Mouse (Mus musculus): ENCODE data around the gene Dtd2. TPM values are rescaled to one million over a fixed set of nuclear protein-coding genes. Genes with fewer than 3 reads are reported as not detected.

The Dtd2 gene
- total and polyA plus RNA-seq, 3 experiments: 15.5 to 22.4 TPM; not detected in 1

DNA sequence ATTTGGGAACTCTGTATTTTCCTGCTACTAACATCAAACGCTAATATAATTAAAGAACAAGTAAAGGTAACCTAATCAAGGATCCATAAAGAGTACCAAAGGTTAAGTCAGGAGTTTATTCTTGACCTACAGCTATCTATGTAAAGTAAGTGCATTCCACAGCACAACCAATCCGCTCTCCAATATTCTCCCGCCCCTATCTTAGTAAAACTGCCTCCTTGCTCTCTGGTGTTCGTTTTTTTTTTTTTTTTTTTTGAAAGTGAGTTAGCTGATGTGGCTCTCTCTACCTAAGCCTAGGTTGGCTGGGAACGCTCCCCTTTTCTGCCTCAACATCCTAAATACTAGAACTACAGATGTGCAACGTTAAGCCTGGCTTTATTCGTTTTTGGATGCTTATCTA lies 36.4 kb downstream of the Dtd2 start:
- no peaks in the 10 kb centered on the region for H3K27me3 ChIP-seq (ENCODE audit: control insufficient read depth in 1 of 2, insufficient read depth in 2 of 2, low read length in 2 of 2)
- peaks cover 6 to 12% of the 10 kb centered on the region in 2 experiments for H3K4me1 ChIP-seq (ENCODE audit: control insufficient read depth in 1 of 2, insufficient read depth in 2 of 2, low read length in 2 of 2)
- H3K4me3 ChIP-seq (ENCODE audit: control insufficient read depth in 1 of 2, insufficient read depth in 1 of 2, low read depth in 2 of 2, low read length in 2 of 2): peak overlapping the region; percentile 94 to 95
- peak; percentile 80 for DNase-seq (ENCODE audit: low read depth, low spot score)
- peak; percentile 84; the same call in 1 of the 2 replicates for TF ChIP-seq ZNF384 (IDR thresholded peaks at IDR 0.05; ENCODE audit: low read depth, low read length)
- no peak for TF ChIP-seq POLR2A (IDR thresholded peaks at IDR 0.05; ENCODE audit: control insufficient read depth in 1 of 2, insufficient read depth in 1 of 2, low read depth in 1 of 2, low read length in 2 of 2, poor library complexity in 1 of 2)
- TF ChIP-seq MAX (IDR thresholded peaks at IDR 0.05; ENCODE audit: low read length): peak; percentile 5; the same call in 1 of the 2 replicates
- TF ChIP-seq E2F4 (IDR thresholded peaks at IDR 0.05; ENCODE audit: borderline replicate concordance, low read depth, low read length): peak; percentile 49; the same call in 1 of the 2 replicates
- no peak for TF ChIP-seq ZMIZ1 (IDR thresholded peaks at IDR 0.05; ENCODE audit: low read depth, low read length)
- TF ChIP-seq TBP (IDR thresholded peaks at IDR 0.05; ENCODE audit: low read depth, low read length): 0 out of 2 replicates have a peak, but pooled peaks have one; percentile 15
- 0 out of 2 replicates have a peak, but pooled peaks have one; percentile 20 for TF ChIP-seq MYC (IDR thresholded peaks at IDR 0.05; ENCODE audit: low read depth, low read length)
- H3K27ac ChIP-seq (ENCODE audit: control insufficient read depth, low read depth, low read length): peak overlapping the region; percentile 98
- peak overlapping the region; percentile 100 for H3K9ac ChIP-seq (ENCODE audit: control insufficient read depth, low read depth, low read length, poor library complexity, severe bottlenecking)
- H3K36me3 ChIP-seq (ENCODE audit: control insufficient read depth in 1 of 2, insufficient read depth in 2 of 2, low read length in 2 of 2): peaks cover 0 to 18% of the 10 kb centered on the region in 2 experiments; a peak in 3 of 4 replicates
- peaks cover 35% of the 10 kb centered on the region for H3K79me2 ChIP-seq (ENCODE audit: control insufficient read depth, insufficient read depth, low read length, poor library complexity)
- no peaks in the 10 kb centered on the region for H3K9me3 ChIP-seq (replicated peaks; ENCODE audit: insufficient read depth, low read length)

GRCm38 (mm10) chr12:51969092-51969491 lies 37.2 kb downstream of the Dtd2 start:
- peaks cover 0 to 18% of the 10 kb centered on the region in 2 experiments; a peak in 3 of 4 replicates for H3K36me3 ChIP-seq (ENCODE audit: control insufficient read depth in 1 of 2, insufficient read depth in 2 of 2, low read length in 2 of 2)
- H3K9me3 ChIP-seq (replicated peaks; ENCODE audit: insufficient read depth, low read length): no peaks in the 10 kb centered on the region
- peak overlapping the region; percentile 100 for H3K9ac ChIP-seq (ENCODE audit: control insufficient read depth, low read depth, low read length, poor library complexity, severe bottlenecking)
- no peaks in the 10 kb centered on the region for H3K27me3 ChIP-seq (ENCODE audit: control insufficient read depth in 1 of 2, insufficient read depth in 2 of 2, low read length in 2 of 2)
- peak overlapping the region; percentile 63 to 94 for H3K4me3 ChIP-seq (ENCODE audit: control insufficient read depth in 1 of 2, insufficient read depth in 1 of 2, low read depth in 2 of 2, low read length in 2 of 2)
- H3K27ac ChIP-seq (ENCODE audit: control insufficient read depth, low read depth, low read length): peak overlapping the region; percentile 98; the same call in 1 of the 2 replicates
- TF ChIP-seq CHD1 (IDR thresholded peaks at IDR 0.05; ENCODE audit: low read depth, low read length): 0 out of 2 replicates have a peak, but pooled peaks have one; percentile 68
- TF ChIP-seq MYB (IDR thresholded peaks at IDR 0.05; ENCODE audit: low read depth, low read length): no peak
- no peak for TF ChIP-seq TAL1 (IDR thresholded peaks at IDR 0.05; ENCODE audit: low read length)
- TF ChIP-seq RCOR1 (IDR thresholded peaks at IDR 0.05; ENCODE audit: low read depth, low read length): no peak
- TF ChIP-seq MAFK (IDR thresholded peaks at IDR 0.05; ENCODE audit: borderline replicate concordance, low read depth, low read length): no peak
- TF ChIP-seq MAX (IDR thresholded peaks at IDR 0.05; ENCODE audit: low read length): no peak
- no peak for TF ChIP-seq USF2 (IDR thresholded peaks at IDR 0.05; ENCODE audit: borderline replicate concordance in 1 of 2, insufficient read depth in 1 of 2, low read depth in 1 of 2, low read length in 2 of 2)
- no peak for TF ChIP-seq ELF1 (IDR thresholded peaks at IDR 0.05; ENCODE audit: low read depth, low read length)
- TF ChIP-seq ZNF384 (IDR thresholded peaks at IDR 0.05; ENCODE audit: low read depth, low read length): peak; percentile 29; the same call in 1 of the 2 replicates
- H3K79me2 ChIP-seq (ENCODE audit: control insufficient read depth, insufficient read depth, low read length, poor library complexity): peaks cover 39% of the 10 kb centered on the region
- peak; percentile 55 for DNase-seq (ENCODE audit: low read depth, low spot score)
- H3K4me1 ChIP-seq (ENCODE audit: control insufficient read depth in 1 of 2, insufficient read depth in 2 of 2, low read length in 2 of 2): peaks cover 9 to 16% of the 10 kb centered on the region in 2 experiments

Data from MEL (cell line).